Mouse (Mus musculus): Measurements from ENCODE around the gene Ddr1.

The Ddr1 gene

GRCm38 (mm10) chr17:35720340-35720727 is 15.9 kb upstream of the Ddr1 start:
- peak; percentile 58 for DNase-seq

GRCm38 (mm10) chr17:35719616-35720339 is 15.4 kb upstream of the Ddr1 start:
- DNase-seq = no peak

DNA sequence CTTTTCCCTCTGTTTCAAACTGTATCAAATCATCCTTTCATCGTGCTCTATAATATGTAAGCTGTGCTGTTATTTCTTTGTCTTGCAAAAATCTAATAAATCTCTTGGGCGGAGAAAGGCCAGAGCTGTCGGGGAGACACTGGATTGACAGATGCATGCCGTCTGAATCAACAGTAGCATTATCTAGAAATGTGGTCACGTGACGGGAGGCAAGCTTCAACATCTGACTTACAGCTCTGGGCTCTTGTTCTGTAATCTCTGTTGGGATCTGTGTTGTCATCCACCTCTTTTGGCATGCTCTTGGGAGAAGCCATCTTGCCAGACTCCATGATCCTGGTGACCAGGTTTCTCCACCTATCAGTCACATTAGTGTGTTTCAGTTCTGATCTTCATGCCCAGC is 12.7 kb upstream of the Ddr1 start:
- no peak for DNase-seq

GRCm38 (mm10) chr17:35716114-35716513 is 11.7 kb upstream of the Ddr1 start:
- DNase-seq = peak; percentile 84

DNA sequence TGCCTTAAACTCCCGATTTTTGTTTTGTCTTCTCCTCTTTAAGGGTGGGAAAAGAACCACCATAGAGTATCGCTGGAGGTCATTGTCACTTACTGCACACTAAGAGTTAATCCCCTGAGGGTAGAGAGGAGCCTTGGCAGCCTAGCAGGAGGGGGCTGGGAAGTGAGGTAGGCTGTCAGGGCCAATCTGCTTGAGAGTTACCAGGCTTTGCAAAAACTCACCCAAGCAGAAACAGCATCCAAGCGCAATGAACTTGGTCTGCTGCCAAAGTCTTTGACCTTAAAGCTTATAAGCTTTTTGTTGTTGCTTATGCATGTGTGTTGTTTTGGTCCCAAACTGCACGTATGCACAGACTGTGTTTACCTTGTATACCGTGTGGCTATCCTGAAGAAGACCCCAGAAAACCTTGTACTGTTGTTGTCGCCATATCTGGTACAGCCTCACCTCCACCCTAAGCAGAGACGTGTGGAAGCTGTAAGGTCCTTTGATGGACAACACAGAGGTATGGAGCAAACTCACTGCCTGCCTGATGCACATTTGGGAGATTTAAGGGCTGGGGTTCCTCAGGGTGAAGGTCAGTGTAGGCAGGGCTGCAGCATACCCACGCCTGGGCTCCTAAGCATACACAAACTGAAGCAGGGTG is 6.4 kb upstream of the Ddr1 start:
- DNase-seq = peak; percentile 89

DNA sequence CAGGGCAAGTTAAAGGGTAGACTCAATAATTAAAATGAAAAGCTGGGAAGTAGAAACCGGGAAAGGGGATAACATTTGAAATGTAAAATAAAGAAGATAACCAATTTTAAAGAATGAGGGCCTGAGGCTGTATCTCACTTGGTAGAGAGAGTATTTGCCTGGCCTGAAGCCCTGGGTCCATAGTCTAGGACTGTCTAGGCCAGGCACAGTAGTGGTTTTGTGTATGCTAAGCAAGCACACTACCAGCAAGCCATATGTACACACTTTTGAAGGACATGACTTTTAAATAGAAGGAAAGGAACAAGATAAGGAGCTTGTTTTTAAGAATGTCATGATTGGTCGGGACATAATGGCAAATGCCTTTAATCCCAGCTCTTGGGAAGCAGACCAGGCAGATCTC is 4.2 kb upstream of the Ddr1 start:
- DNase-seq = no peak

DNA sequence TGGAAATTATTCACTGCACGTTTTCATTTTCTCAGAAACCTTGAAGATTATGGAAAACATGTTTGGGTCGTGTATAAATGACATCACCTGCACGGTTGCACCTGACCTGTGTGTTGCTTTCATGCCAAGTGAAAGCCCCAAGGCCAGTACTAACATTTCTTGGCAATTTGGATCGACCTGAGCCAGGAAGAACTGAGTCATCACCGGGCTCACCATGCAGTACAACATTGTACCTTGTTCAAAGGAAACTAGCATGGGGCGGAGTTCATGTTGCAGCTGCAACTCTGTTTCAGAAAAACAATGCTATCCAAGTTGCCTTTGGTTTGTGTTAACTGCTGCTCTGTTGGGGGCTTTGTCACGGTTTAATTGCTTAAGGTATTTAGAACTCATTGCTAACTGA is 3.5 kb upstream of the Ddr1 start:
- DNase-seq = peak; percentile 68

DNA sequence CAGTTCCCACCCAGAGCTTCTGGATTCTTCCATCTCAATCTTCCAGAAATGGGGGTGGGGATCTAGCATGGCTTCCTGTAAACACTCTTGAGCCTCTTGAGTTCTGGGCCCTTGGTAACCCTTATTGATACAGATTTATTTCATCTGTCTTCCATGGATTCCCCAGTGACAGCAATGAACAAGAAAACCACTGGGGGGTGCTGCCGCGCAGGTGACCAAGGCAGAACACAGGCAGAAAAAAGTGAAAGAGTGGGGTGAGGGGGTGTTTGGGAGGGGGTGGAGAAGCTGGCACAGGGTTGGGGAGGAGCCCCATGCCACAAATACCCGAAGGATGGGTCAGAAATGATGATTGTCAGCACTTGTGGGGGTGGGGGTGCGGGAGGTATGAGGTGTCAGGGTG is 1.4 kb upstream of the Ddr1 start:
- DNase-seq = no peak

- DNase-seq = peak; percentile 76
Measured at GRCm38 (mm10) chr17:35703751-35704271, 610 bp downstream of the Ddr1 start.

- DNase-seq = no peak
Measured at GRCm38 (mm10) chr17:35703065-35703464, 1.4 kb downstream of the Ddr1 start.

GRCm38 (mm10) chr17:35702605-35703004 is 1.8 kb downstream of the Ddr1 start:
- no peak for DNase-seq

DNA sequence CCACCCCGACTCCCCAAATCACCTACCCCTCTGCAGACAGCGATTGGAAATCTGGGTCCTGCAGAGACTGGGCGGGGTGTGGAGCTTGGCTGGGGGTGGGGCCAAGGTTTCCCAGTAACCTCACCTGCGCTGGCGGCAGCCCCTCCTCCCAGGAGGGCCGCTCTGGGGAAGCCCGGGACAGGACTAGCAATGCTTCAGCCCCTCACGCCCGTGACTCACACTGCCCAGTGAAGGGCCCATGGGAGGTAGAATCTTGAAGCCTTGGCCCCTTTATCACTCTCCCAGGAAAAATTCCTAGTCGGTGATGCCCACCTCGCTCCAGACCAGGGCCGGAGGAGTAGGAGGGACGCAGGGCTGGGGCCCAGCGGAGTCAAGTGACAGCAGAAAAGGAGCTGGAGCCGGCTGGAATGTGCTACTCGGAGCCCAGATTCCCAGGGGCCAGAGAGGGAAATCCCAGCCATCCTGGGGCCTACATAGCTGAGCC is 2.4 kb downstream of the Ddr1 start:
- DNase-seq = peak; percentile 88

- DNase-seq = no peak
Measured at GRCm38 (mm10) chr17:35701203-35701977, 3.0 kb downstream of the Ddr1 start.

GRCm38 (mm10) chr17:35700371-35700961 is 4.0 kb downstream of the Ddr1 start:
- DNase-seq = peak; percentile 87

- DNase-seq = peak; percentile 96
Measured at GRCm38 (mm10) chr17:35699919-35700318, 4.5 kb downstream of the Ddr1 start.

- no peak for DNase-seq
Measured at GRCm38 (mm10) chr17:35698501-35698883, 5.9 kb downstream of the Ddr1 start.

GRCm38 (mm10) chr17:35697759-35698500 is 6.5 kb downstream of the Ddr1 start:
- DNase-seq = no peak

DNA sequence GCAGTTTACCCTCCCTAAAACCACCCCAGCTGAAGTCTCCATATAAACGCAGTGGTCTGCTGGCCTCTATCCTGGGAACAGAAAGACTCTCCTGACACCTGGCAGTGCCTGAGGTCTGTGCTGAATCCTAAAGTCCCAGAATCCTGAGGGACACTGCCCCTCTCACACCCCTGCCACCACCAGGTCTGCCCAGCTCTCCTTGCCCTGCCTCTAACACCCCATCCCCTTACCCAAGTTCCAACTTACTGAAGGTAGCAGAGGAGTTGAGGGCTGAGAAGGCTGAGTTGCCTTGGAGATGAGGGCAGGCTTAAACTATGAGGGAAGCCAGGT is 7.0 kb downstream of the Ddr1 start:
- no peak for DNase-seq

DNA sequence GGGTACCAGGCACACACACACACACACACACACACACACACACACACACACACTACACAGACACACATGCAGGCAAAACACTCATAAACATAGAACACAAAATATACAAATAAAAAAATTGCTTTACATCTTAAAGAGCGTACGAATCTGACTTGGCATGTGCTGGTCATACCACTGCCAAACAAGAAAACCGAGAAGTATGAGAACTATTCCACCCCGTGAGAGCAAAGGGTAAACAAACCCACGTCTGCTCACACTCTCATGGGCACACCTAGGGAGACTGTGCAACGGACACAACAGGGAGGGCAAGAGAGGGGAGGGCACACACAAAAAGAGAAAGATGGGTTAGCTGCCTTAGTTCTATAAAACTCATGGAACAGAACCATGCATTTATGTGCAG is 7.7 kb downstream of the Ddr1 start:
- DNase-seq = no peak

DNA sequence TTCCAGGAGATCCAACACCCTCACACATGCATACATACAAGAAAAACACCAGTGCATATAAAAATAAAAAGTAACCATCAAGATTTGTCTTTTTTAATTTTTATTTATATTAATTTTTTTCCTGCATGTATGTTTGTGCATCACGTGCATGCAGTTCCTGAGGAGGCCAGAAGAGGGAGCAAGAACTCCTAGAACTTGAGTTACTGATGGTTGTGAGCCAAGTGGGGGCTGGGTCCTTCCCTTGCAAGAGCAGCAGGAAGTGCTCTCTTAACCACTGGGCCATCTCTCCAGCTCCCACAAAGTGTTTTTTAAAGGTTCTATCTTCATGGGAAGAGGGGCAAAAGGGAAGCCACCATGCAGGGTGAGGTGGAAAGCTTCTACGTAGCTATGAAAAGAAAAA is 9.1 kb downstream of the Ddr1 start:
- no peak for DNase-seq

DNA sequence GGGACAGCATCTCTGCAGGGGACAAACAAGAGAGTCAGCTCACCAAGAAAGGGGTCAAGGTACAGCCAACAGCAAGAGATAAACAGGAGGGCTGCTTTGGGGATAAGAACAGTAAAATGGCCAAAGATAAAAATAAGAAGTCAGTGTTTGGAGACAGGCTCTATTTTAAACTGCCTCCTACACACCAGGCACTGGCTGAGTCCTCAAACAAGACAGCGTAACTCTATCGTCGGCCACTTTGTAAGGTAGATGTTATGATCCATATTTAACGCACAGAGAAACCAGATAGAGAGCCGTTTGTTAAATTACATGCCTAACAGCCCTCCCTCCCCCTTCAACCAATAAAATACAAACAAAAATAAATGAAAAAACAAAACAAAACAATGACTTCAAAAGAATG is 10.5 kb downstream of the Ddr1 start:
- DNase-seq = no peak

DNA sequence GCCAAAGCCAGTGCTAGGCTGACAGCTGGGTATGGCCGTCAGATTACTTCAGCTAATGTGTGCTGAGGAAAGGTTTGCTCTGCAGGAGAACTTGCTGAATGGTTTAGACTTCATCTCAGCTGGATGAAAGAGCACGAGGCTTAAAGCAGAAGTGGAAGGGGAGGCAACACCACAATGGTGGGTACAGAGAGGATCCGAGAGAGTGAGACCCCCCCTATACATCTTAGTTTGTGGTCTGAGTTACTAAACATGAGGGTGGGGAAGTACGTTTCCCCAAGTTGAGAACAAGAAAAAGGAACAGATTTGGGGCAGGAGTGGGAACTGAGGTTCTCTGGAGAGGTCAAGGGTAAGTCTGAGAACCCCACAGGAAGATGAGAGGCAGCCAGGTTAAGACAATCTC is 12.1 kb downstream of the Ddr1 start:
- DNase-seq = no peak

GRCm38 (mm10) chr17:35691811-35692210 is 12.6 kb downstream of the Ddr1 start:
- no peak for DNase-seq

Data from kidney, adult 11 months (tissue).